Mouse (Mus musculus): Measurements from ENCODE around the gene Usmg5.

GRCm38 (mm10) chr19:47067096-47067882 is 23.2 kb downstream of the Usmg5 start, which contains the start of gene Taf5:
- TF ChIP-seq POLR2A (IDR thresholded peaks at IDR 0.05; ENCODE audit: insufficient read length, low read depth), result peak; percentile 99
- TF ChIP-seq SRF (IDR thresholded peaks at IDR 0.05; ENCODE audit: control insufficient read depth, insufficient read length, low read depth), result peak; percentile 91
- peak in 2 of 3 experiments; percentile 31 to 36 for TF ChIP-seq MYOG (IDR thresholded peaks at IDR 0.05; ENCODE audit: control insufficient read depth in 1 of 3, insufficient read depth in 1 of 3, insufficient read length in 2 of 3, low read depth in 2 of 3)
- peak; percentile 38 for TF ChIP-seq E2F4 (IDR thresholded peaks at IDR 0.05; ENCODE audit: insufficient read depth)
- TF ChIP-seq POLR2AphosphoS2 (IDR thresholded peaks at IDR 0.05; ENCODE audit: insufficient read length, low read depth), result peak; percentile 94
- TF ChIP-seq TCF12 (IDR thresholded peaks at IDR 0.05; ENCODE audit: insufficient read depth, poor library complexity, severe bottlenecking), result no peak
- TF ChIP-seq MYOD1 (IDR thresholded peaks at IDR 0.05; ENCODE audit: control insufficient read depth in 1 of 3, insufficient read length in 2 of 3, low read depth in 2 of 3), result peak in 1 of 3 experiments; percentile 12
- no peak for TF ChIP-seq MAX (IDR thresholded peaks at IDR 0.05; ENCODE audit: low read depth)

Measured in myocyte (in vitro differentiated cells).